Mouse (Mus musculus): Measurements from ENCODE around the gene B230118H07Rik.

The B230118H07Rik gene

DNA sequence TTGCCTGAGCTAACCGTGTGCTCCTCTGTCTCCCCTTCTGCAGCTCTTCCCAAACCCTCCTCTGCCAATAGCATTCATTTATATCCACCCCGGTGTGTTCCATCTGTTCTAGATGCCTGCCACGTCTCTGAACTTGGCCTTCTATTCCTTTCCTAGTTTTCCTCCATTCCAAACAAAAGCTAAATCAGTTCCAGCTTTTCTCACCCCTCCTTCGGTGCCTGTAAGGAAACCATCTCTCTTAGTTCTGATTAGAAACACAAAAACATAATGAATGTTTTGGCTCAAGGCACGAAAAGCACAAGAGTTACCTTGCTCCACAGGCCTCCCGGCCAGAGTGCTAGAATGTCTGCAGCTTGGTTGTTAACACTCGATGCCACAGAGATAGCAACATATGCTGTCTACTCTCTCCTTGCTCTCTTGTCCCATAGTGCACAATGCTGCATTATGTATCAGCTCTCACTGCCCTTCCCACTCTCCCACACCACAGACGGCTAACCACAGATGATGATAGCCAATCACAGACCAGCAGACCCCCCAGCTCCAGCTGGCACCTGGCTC, at the start of gene B230118H07Rik, which contains the start of gene Rag1:
TSS of gene B230118H07Rik (minus strand) at position 419 of the 558 bp plus-strand sequence.
TSS of gene Rag1 (minus strand) at position 388 of the 558 bp plus-strand sequence.
- no peak for DNase-seq

- DNase-seq = no peak
Measured at GRCm38 (mm10) chr2:101695584-101695983, 46.3 kb upstream of the B230118H07Rik start.

- no peak for DNase-seq
Measured at GRCm38 (mm10) chr2:101693577-101694215, 44.4 kb upstream of the B230118H07Rik start.

DNA sequence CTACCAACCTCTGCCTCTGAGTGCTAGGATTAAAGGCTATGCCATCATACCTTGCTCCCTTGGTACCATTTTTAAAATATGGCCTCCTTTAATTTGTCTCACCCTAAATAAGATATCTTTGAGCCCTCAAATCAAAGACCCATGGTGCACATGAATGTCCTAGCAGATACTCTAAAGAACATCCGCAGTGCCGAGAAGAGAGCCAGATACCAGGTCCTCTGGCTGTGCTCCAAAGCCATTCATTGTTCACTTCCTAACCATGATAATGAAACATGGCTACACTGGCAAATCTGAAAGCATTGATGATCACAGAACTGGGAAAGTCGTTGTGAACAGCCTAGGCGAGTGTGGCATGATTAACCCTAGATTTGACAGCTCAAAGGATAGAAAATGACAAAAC, 43.7 kb upstream of the B230118H07Rik start:
- DNase-seq = no peak

DNA sequence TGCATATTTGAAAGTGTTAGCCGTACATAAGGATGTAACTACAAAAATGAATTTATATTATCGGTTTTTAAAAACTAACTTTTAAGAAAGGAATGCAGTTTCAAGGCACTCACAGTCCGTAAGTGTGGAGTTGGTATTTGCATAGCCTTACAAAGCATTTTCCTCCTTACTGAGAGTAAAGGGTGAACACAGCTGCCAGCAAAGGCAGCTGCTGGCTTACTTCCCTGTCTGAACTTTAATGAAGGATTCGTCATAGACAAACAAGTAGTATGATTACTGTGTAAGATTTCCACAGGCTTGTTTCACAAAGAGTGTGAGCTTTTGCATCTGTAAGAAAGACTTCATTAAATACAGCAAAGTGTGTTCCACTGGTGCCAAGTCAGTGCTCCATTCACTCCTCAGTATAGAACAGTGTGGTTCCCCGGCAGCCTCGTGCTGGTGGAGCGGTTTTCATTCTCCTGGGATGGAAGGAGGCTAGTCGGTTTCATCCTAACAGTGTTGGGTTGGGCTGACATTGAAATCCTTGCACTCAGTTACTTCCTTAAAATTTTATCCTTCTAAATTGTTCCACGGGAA, 41.0 kb upstream of the B230118H07Rik start:
- DNase-seq = no peak

- no peak for DNase-seq
Measured at GRCm38 (mm10) chr2:101688011-101688410, 38.7 kb upstream of the B230118H07Rik start.

- DNase-seq = peak; percentile 69
Measured at GRCm38 (mm10) chr2:101684421-101684820, 35.1 kb upstream of the B230118H07Rik start.

DNA sequence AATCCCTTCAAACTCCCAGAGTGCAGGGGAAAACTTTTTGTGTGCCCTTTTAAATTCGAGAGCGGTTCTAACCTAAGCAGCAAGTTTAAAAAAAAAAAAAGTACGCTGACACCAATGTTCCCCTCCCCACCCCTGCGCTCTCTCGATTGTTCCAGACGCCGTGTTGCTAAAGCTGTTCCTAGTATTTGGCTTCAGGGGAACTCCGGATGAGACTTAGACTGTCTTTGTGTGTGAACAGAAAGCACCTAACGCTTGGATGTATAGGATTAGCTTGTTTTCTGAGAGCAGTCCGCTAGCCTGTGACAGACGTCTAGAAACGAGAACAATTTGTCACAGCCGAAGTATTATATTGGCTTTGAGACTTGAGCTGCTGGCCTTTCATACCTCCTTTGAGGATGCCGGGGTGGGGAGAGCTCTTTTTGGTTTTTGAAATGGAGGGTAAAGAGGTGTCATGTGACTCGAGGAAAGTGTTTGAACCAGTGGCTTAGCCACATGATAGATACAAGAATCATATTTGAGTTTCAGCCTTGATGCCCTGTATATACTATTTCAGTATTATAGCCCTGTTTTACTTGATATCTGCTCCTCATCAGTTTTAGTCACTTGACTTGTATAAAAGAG, 29.9 kb upstream of the B230118H07Rik start:
- peak; percentile 15 for DNase-seq

DNA sequence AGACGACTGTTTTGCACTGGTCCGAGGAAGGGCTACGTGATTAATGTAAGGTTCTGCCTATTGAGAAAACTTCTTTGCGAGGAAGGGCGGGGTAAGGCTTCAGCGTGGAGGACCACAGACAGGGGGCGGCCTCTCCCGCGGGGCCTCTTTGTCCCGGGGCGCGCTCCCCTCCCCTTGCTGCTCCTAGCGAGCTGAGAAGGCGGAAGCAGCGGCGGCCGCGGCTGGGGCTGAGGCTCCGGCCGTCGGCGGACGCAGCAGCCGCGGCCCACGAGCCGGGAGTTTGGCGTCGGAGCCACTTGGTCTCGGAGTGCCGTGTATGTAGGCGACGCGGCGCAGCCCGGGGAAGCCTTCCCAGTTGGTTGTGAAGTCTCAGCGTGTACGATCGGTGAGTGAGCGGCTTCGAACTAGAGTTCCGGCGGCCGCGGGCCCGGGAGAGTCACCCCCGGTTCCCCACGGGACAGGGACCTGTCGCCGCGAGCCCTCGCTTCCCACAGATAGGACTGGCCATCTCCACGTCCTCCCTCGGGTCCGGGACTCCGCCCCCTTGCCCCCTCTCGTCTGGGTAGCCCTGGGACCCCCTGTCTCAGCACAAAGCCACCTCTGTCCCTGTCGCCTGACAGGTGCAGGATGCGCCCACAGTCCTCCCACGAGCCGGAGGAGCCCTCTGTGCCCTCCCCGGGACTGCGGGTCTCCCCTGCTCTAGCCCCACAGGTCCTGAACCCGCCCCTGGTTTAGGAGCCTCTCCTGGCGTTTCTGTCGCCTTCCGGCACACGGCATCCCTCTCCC, 29.1 kb upstream of the B230118H07Rik start, which contains the start of gene Traf6:
TSS of gene Traf6 (plus strand) at position 194 of the 786 bp plus-strand sequence.
- peak; percentile 88 for DNase-seq

- DNase-seq = no peak
Measured at GRCm38 (mm10) chr2:101673547-101673946, 24.2 kb upstream of the B230118H07Rik start.

DNA sequence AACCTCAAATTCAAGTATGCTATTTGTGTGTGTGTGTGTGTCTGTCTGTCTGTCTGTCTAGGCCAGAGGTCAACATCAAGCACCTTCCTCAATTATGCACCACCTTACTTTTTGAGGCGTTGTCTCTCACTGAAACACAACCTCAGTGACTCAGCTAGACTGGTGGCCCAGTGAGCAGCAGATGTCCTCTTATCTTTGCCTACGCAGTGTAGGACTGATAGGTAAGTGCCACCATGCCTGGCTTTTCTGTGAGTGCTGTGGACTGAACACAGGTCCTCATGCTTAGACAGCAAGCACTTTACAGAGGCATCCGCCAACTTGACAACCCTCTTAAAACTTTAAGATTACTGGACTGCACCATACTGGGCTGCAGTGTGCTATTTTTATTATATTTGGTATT, 19.4 kb upstream of the B230118H07Rik start:
- no peak for DNase-seq

DNA sequence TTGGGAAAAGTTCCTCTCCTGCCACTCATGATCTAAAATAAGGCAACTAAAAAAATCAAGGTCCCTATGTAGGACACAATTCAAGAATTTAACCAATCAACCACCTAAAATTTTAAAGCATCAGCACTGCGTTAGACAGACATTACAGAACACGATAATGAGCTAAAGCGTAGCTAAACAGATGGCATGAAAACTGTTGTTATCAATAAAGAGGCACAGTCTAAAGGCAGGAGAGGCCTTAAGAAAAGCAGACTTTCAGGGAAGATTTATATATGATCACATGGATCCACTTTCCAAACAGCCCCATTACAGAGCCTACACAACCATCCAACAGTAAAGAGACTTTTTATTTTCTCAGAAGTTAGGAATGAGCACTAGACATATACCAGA, 16.4 kb upstream of the B230118H07Rik start:
- DNase-seq = no peak

DNA sequence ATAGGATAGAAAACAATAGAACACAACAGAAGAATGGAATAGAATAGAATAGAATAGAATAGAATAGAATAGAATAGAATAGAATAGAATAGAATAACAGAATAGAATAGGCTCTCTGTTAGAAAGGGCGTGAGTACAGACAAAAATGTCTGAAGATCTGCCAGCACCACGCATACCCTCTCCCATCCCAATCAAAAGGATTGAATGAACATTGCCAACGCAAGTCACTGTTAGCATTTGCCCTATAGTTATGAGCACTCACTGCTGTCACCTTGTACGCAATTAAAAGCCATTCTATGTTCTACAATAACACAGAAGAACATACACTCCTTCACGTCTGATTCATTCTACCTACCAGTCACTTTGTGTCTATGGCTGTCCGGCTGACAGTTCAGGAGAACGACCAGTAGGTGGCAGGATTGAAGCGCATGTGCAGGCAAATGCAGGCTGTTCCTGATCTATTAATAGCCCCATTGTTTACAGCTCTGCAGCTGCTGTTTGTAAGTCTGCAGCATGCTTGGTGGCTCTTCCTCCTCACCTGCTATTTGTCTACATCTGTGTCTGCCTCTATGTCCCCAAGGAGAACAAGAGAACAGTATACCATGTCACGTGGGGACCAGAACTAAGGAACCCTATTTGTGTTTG, 15.8 kb upstream of the B230118H07Rik start:
- DNase-seq = peak; percentile 77

- no peak for DNase-seq
Measured at GRCm38 (mm10) chr2:101660536-101660935, 11.2 kb upstream of the B230118H07Rik start.

GRCm38 (mm10) chr2:101652921-101653597, 3.7 kb upstream of the B230118H07Rik start:
- peak; percentile 80 for DNase-seq

GRCm38 (mm10) chr2:101652204-101652920, 3.0 kb upstream of the B230118H07Rik start:
- DNase-seq = no peak

GRCm38 (mm10) chr2:101650446-101650845, 1.1 kb upstream of the B230118H07Rik start:
- DNase-seq = no peak

DNA sequence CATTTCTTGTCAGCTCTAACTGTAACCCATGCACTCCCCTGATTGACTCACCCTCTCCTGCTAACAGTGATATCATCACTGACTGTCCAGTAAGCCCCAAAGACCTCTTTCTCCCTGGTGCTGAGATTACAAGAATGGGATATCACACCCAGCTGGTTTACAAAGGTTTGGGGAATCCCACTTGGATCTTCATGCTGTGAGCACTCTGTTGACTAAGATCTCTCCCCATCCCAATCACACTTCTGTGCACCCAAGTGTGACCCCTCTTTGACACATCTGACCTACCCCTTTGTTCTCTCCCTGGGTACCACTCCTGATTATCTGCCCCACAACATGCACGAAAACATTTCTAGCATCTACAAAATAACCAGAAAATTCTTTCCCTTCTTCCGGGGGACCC, 971 bp downstream of the B230118H07Rik start:
- DNase-seq = no peak

DNA sequence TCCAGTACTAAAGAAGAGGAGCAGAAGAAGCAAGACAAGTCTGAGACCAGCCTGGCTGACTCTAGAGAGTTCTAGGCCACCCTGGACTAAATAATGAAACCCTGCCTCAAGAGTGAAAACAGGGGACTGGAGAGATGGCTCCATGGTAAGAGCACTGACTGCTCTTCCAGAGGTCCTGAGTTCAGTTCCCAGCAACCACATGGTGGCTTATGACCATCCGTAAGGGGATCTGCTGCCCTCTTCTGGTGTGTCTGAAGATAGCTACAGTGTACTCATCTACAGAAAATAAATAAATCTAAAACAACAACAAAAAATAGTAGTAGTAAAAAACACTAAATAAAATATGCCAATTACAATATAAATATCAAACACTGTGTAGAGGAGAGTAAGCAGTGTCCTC, 3.5 kb downstream of the B230118H07Rik start:
- DNase-seq = no peak

GRCm38 (mm10) chr2:101639840-101640350, 9.4 kb downstream of the B230118H07Rik start:
- no peak for DNase-seq
